Mouse (Mus musculus): ENCODE results near the gene Tecr.
"Not testable (repeated sequence)": the region's sequence is repeated elsewhere in the genome, so short reads cannot be mapped to it uniquely, and the experiment has no call there.

The Tecr gene

DNA sequence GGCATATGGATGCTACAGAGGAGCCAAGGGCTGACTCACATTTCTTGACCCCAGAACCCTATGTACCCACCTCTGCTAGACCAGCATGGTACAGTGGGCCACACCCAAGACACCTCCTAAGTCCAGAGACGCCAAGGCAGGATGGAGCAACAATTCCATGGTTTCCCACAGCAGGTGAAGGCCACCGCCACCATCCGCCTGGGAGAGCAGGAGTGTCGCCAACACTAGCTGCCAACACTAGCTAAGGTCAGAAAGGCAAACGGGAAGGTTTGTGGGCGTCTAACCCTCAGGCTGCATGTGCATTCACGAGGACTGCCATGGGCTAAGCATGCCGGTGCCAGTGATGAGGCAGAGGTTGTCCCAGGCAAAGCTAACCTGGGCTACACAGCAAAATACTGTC is 25.5 kb downstream of the Tecr start:
- in situ Hi-C loops (cut with MboI, MseI), result no loop called here

DNA sequence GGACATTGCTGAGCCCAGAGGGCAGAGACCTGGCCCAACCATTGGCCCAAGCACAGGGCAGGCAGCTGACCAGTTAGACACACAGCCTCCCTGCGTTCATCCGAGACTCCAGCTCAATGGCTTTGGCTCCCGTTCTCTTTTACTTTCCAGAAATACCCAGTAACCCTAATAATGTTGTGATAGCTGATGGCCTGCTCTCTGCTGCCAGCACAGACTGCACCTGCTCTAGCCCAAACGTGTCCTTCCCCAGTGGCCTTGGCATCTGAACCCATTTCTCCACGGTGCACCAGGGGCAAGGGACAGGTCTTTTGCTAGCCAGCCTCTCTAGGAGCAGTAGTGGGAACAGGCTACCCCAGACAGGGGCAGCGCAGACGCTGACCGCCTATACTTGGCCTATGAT is 26.9 kb downstream of the Tecr start:
- in situ Hi-C loops (cut with MboI, MseI), result no loop called here

DNA sequence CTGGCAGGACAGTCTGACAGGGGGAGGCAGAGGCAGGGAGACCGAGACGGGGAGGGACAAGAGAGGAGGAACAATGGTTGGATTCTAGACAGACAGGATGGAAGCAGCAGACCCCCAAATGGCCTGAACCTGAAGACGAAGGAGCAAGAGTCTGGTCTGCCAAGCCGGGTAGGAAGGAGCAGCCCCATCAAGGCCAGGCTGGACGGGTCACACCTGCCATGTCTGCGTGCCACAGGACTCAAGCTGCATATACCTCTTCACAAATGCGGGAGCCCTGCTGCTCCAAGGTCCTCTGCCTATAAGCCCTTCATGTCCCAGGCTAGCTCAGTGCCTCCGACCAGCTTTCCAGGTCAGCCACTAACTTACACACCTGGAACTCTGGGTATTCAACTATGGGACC is 28.1 kb downstream of the Tecr start:
- in situ Hi-C loops (cut with MboI, MseI), result no loop called here

DNA sequence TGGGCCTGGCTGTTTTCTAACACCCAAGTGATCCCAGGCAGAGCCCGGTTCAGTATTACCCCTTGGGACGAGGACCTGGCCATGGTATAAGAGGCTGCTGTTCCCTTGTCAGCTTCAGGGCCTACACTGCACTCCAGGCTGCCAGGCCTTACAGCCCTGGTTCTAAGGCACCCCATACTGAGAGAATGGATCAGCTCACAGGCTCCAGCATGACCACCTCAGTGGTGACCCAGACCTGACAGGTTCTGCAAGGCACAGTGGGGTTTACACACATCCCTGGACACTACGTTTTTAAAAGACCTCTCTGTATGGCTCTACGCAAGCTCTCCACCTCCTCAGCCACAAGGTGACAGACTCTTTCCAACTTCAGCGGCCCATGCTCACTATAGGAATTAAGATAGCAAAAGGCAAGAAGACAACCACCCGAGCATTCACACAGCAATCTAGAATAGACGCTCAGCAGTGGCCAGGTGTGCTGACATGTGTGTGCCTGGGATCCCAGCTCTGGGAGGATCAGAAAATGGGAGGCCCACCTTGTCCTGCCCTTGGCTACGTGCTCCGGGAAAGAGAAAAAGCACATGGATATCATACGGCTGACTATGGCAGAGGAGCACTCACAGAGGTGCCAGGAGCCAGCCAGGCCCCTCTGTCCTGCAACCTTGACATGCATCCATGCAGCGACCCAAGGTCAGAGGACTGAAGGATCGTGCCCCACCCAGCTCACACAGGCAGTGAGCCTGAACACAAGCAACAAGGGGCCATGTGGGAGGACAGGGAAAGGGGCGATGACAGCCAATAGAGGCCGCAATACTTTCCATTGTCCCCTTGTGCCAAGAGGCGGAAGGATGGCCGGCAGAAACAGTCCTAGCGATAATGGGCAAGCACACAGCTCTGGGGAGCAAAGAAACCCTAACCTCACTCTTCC is 29.4 kb downstream of the Tecr start:
- in situ Hi-C loops (cut with MboI, MseI), result no loop called here

DNA sequence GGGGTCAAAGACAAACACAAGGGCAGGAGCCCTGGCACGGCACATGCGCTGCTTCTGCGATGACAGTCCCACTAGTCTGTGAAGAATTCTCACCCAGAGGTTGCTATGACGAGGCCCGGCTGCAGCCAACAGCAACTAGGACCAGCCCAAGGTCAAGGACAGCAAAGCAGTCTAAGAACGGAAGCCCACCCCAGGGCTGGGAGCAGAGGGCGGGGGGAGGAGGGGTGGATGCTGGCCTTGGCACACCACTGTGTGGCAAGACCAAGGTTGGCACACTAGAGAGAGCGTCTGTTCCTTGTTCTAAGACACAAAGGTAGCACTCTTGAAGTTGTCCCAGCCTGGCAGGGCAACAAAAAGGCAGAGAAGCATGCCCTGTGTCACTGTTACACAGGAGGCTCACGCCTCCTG is 30.4 kb downstream of the Tecr start:
- in situ Hi-C loops (cut with MboI, MseI), result no loop called here

DNA sequence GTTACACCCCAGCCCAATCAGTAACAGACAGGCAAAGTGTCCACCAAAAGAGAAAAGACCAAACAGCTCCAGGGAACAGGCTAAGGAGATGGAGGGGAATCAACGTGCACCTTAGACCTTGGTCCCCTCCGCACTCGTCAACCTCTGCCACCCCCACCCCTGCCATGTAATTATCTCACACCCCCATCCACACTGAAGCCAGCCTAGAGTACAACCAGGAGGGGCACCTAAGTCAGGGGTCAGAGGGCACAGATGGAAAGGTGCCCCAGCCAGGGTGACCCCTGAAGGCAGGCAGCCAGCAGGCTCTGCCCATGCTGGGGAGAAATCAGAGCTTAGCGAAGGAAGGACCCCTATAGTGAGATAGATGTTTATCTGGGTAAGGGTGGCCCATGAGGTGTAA is 30.9 kb downstream of the Tecr start:
- in situ Hi-C loops (cut with MboI, MseI), result no loop called here

DNA sequence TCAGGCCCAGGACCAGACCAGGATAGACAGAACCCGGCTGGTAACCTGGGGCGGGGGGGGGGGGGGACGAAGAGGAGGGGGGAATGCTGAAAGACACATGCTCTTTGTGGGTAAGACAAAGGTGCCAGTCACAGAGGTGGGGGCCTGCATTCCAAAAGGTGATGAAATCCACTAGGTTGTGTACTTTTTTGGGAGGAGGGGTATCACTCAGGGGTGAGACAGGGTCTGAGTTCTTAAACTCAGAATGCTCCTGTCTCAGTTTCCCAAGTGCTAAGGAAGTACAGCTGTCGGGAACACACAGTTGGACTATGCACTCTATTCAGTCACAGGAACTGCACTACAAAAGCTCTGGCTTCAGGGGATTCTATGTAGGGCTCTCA is 31.3 kb downstream of the Tecr start:
- in situ Hi-C loops (cut with MboI, MseI), result no loop called here

DNA sequence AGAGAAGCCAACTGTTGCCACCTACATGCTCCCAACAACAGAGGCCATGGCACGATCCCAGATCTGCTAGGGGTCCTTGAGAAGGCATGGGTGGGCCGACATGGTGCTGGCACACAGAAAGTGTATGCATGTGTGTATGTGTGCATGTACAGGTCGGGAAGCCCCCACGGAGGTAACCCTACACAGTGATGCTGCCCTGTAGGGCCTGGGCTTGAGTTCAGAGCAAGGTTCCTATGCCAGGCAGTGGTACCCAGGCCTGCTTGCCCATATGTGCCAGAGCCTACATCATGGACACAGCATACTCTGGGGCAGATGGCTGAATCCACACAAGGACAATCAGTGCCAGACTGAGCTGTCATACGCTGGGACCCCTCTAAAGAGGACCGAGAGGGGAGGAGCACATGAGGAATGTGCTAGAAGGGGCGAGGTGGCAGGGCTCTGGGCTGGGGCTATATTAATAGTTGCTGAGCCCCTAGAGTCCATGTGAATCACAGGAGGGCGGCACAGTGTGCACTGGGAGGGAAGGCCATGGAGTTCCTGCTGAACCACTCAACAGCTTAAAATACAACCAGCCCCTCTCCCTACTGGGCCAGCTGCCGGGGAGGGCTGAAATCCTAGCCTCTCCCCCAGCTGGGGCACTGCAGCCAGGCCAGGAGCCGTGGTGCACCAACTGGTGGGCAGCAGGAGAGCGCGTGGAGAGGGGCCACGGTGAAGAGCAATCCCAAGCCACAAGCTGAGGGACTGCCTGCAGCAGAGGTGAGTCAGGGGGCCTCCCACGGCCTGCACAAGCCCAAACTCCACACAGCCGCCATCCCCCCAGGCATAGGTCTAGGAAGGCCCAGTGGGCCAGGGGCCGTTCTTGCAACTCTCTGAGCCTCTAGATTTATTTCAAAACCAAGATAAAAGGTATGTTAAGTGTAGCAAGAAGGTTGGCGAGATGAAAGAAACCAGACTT is 31.9 kb downstream of the Tecr start:
- in situ Hi-C loops (cut with MboI, MseI), result no loop called here

DNA sequence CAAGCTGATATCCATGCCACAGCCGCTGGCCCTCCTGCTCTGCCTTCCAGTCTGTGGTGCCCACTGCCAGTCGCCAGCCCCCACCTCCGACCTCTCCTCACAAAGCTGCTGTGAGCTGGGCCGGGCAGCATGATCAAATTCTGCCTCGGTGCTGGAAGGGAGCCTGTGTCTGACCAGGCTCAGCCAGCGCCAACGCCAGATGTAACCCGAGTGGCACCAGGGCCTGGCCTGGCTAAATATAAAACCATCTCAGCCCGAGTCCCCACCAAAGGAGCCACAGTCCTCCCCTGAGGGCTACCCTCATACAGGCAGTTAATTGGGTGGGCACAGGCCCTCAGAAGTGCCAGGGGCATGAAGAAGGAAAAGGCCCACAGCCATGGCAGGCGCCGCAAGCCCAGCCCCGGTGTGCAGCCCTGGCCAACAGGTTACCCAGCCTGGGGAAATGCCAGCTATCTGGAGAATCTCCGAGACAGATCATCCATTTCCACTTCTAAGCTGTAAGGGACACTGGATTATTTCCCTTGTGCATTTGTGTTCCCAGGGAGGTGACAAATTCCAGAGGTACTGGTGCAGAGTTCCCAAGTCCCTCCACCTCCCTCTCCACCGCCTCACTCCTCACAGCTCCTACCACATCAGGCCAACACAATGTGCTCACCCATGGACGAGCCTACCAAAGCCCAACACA is 33.0 kb downstream of the Tecr start:
- in situ Hi-C loops (cut with MboI, MseI), result no loop called here

DNA sequence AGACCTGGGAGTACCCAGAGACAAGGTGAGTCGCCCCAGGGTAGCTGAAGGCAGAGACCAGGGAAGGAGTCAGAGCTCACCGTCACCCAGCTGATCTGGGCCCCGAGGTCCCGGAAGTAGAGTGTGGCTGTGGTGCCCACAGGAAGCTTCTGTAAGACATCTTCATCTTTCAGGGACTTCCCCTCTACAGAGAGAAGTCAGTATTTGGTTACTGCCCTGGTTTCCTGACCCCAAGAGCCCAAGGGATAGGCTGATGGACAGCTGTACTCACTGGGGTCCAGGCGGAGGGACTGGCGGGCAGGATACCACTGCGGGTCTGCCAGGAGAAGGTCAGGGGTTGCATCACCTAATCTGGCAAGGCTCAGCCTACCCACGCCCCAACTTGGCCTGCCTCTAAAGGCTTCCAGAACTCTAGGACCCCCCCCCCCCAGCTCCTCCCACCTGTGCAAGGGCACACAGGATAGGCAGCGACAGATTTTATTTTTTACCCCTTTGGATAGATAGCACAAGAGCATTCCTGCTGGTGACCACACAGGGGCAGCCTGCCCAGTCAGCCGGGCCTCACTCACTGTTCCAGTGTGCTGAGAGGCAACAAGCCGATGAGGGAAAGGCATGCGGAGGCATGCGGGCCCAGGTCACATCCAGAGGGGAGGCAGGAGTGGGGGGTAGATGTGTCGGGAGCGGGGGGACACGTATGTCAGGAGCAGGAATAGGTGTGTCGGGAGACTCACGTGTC is 34.5 kb downstream of the Tecr start:
- in situ Hi-C loops (cut with MboI, MseI), result no loop called here

DNA sequence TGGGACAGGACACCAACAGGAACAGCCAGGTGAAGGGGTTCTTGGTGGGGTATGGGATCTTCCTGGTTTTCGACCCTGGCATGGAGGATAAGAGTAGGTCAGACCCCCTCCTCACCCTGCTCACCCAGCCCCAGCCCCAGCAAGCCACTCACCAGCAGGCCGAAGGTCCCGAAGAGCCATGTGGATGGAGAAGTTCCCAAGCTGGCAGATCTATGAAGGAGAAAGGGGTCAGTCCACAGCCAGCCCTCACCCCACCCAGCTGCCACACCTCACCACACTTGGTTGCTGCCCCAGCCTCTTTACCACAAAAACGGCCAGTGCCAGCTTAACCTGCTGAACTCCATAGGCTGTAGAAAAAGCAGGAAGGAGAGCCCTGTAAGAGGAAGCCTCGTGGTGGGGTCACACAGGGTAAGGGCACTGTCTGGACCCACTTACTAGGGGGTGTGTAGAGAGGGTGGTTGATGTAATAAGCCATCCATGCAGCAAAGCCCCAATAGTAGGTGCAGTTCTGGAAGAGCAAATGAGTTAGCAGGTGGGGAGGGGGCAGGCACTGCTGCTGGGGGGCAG is 35.4 kb downstream of the Tecr start:
- in situ Hi-C loops (cut with MboI, MseI), result no loop called here

DNA sequence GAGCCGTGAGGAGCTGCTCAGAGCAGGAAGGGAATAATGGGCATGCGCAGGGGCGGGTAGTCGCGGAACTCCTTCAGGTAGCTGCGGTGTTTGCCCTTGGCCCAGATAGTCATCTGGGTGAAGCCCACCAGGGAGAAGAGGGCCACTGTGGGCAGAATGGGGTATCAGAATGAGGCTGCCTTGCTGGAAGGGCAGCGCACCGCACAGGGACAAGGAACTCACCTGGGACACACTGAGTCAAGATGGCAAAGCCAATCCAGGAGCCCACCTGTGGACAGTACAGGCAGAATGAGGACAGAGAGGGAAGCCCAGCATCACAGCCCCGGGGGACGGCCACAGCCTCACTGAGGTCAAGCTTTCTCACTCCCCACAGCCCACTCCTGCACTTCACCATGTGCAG is 36.0 kb downstream of the Tecr start:
- in situ Hi-C loops (cut with MboI, MseI), result no loop called here

DNA sequence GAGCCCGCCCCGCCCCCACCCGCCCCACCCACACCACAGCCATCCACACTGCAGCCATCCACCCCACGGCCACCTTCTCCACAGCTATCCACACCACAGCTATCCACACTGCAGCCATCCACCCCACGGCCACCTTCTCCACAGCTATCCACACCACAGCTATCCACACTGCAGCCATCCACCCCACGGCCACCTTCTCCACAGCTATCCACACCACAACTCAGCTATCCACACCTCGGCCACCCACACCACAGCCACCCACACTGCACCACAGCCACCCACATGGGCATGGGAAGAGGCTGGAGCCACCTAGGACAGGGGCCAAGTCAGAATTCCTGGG is 36.8 kb downstream of the Tecr start:
- in situ Hi-C loops (cut with MboI, MseI), result not testable (repeated sequence)

DNA sequence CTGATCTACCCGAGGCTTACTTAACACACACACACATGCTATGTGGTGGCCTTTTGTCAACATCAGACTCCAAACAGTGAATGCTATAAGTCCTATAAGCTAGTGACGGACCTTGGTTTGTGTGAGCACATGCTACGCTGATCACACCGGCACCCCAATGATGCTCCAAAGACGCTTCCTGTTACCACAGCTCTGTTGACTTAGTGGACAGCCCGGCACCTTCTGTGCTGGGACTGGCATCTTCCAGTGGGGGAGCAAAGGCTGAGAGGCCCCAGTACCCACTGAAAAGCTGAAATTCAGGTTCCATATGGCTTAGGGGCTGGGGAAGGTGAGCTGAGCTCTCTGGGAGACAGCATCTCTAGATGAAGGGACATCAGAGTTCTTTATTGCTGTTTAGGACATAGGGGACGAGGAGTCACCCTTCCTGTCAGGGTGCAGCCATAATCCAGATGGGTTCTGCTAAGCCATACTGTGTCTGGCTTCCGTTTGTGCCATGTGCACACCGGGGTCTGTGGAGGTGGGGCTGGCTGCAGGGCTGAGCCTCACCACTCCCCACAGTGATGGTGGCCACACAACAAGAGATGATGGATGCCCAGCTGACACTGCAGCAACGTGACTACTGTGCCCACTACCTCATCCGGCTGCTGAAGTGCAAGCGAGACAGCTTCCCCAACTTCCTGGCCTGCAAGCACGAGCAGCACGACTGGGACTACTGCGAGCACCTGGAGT is 37.3 kb downstream of the Tecr start:
- in situ Hi-C loops (cut with MboI, MseI), result no loop called here

DNA sequence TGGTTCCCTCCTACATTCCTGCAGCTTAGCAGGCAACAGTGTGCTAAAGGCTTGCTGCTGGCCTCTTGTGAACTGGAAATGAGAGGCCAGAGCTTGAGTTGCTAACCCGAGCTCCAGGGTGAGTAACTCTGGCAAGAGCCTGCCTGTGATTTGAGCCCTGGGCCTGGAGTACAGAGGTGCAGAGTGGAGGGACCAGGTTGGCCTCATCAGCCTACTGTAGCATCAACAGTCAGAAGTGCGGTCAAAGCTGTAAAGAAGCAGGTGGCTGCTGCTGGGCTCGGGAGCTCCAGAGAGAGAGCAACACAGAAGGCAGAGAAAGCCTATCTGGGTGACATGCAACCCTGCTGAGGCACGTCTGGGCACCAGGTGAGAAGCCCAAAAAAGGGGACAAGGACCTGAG is 38.6 kb downstream of the Tecr start:
- in situ Hi-C loops (cut with MboI, MseI), result no loop called here

DNA sequence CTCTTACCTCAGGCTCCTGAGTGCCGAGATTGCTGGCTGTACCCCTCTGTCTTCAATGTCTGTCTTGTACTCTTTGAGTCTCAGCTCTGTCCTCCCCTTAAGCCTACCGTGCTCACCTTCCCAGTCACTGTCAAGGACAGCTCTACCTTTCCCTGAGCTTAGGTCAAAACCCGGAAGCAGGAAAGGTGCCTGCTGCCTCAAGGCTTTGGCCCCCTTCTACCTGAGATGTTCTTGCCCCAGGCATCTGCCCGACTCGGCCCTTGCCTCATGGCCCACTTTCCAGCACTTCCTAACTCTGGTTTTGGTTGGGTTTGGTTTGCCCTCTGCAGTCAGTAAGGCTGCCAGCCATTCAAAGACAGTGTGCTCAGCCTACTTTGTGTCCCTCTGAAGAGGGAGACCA is 39.0 kb downstream of the Tecr start:
- in situ Hi-C loops (cut with MboI, MseI), result no loop called here

DNA sequence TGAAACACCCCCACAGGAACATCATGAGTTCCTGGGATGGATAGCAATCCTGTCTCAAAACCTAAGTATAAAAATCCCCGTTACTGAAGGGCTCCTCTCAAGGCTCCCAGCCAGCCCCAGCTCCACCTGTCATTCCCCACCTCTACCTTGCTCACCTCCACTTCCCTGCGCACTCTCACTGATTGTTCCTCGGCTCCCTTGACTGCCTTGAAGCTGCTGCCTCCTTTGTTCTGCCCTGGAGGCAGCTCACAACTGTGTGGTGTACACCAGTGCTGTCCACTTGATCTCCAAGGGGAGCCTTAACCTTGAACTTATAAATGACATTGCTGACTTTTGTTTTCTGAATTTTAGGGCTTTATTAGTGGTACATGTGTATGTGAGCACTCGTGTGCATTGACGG is 39.6 kb downstream of the Tecr start:
- in situ Hi-C loops (cut with MboI, MseI), result no loop called here

DNA sequence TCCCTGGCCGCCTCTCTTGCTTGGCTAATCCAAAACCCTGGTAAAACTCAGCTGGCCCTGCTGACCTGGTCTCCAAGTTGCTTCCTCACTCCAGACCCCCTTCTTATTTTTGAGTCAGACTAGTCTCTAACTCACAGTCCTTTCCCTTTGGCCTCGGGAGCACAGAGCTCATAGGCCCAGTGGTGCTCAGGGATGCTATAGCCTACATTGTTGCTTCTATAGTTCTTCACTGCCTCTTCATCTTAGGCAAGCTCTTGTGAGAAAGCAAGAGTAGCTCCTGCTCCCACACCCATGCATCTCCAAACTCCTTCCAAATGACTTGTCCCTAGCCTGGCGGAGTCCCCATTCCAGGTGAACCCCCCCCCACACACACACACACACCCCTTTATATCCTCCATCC is 40.1 kb downstream of the Tecr start:
- in situ Hi-C loops (cut with MboI, MseI), result no loop called here

DNA sequence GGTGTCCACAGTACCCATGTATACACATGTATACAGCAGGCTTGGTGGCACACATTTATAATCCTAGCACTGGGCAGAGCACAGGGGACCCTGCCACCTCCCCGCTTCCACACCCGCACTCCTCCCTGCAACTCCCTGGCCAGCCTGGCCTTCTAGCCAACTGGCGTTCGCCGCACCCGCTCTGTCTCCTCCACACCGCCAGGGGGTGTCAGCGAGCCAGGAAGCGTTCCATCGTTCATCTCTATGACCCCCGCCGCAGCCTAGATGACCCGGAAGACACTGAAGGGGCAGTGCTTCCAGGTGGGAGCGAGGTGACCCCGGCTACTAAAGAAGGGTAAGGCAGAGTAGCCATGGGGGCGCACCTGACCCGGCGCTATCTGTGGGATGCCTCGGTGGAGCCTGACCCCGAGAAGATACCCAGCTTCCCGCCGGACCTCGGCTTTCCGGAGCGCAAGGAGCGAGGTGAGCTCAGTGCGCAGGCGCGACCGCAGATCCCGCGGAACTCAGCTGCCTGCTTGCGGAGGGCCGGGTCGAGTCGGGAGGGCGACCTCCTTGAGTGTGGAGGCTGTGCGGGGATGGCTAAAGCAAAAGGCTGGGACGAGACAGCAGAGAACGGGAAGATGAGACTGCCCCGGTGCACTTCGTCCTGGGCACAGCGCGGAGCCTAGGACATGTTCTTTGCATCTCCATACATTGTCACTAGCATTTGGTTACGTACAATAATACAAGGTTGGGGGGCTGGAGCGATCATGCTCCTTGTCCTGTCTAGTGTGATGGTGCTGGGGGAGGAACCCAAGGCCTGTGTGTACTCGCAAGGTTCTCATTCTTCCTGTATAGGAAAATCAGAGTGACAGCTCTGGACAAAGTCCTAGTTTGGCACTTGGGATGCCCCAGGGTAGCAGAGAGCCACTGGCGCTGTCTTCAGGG is 41.0 kb downstream of the Tecr start, which contains the start of gene Ndufb7:
Gene Ndufb7, plus strand, starts transcription at position 203 of the 927 bp plus-strand sequence.
- in situ Hi-C loops (cut with MboI, MseI), result no loop called here

Data from T-helper 2 cell (primary cell).